Mouse (Mus musculus) brain, embryonic 14.5 days (tissue): ENCODE data around the gene Icos.

Source experiments
- CTCF ChIP-seq: fragments of 200-500 bp; IDR thresholded peaks from 2 replicates; pipeline ENCODE4 v1.5.1; 2012; ENCODE audit warnings: inconsistent platforms, mild to moderate bottlenecking, moderate library complexity, borderline replicate concordance; ENCODE audit not compliant: insufficient read depth, insufficient read length; ENCODE audit errors: extremely low read depth
- POLR2A ChIP-seq: fragments of 200-500 bp; IDR thresholded peaks from 2 replicates; pipeline ENCODE4 v1.6.1; 2012; ENCODE audit warnings: mild to moderate bottlenecking, inconsistent platforms, borderline replicate concordance; ENCODE audit not compliant: poor library complexity, insufficient read depth, insufficient read length, severe bottlenecking; ENCODE audit errors: extremely low read depth

DNA sequence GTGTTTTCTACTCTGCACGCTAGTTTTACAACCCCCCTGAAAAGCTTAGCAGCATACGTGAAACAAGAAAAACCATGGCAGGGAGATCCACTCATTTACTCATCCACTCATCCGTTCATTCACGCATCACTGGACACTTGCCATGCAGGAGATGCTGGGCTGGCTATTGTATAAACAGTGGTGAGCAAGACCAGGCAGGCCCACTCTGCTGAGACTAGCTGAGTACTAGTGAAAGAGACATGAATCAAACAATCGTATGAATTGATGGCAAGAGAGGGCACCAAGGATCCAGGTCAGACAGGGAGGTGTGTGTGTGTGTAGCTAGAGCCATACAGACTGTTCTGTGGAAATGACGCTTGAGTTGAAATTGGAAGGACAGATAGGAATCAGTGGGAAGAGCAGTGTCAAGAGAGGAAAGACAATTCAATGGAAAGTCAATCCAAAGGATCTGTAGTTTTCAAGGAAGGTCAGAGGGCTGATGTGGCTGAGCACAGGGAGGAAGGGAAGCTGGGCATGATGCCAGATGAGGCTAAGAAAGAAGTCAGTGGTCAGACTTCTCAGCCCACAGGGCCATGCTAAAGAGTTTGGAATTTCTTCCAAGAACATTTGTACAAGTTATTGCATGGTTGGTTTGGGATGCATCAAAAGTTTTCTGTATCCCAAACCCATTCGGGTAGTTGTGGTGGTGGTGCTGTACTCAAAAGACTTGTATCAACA, 1.6 kb downstream of the Icos start:
- no peak for TF ChIP-seq CTCF
- TF ChIP-seq POLR2A, result no peak
